Mouse (Mus musculus) G1E (cell line): ENCODE results near the gene Bco2.

Experiments
- CTCF ChIP-seq: IDR thresholded peaks from 2 replicates; pipeline ENCODE4 v1.5.1; 2012; ENCODE audit warnings: low read depth, low read length, inconsistent platforms, mixed read lengths
- GATA1 ChIP-seq: IDR thresholded peaks from 2 replicates; pipeline ENCODE4 v1.6.1; 2012; ENCODE audit warnings: borderline replicate concordance, low read length, inconsistent platforms, mixed read lengths
- GATA2 ChIP-seq: IDR thresholded peaks from 2 replicates; pipeline ENCODE4 v1.6.1; 2012; ENCODE audit warnings: low read depth, low read length, inconsistent platforms, borderline replicate concordance
- POLR2AphosphoS5 ChIP-seq: IDR thresholded peaks from 2 replicates; pipeline ENCODE4 v1.6.1; 2012; ENCODE audit warnings: low read depth, low read length, inconsistent platforms; ENCODE audit not compliant: insufficient replicate concordance
- TAL1 ChIP-seq: conservative IDR thresholded peaks from 2 replicates; pipeline ENCODE4 v1.6.1; 2012; ENCODE audit warnings: low read depth, low read length, inconsistent platforms, mixed read lengths

GRCm38 (mm10) chr9:50496151-50496505 lies 58.9 kb downstream of the Bco2 start:
- TF ChIP-seq GATA1, result no peak
- no peak for TF ChIP-seq CTCF
- no peak for TF ChIP-seq POLR2AphosphoS5
- no peak for TF ChIP-seq TAL1
- no peak for TF ChIP-seq GATA2
